Mouse (Mus musculus) forebrain, embryonic 15.5 days (tissue): ENCODE measurements around the gene Sdc4. TPM values are rescaled to one million over a fixed set of nuclear protein-coding genes. Genes with fewer than 3 reads are reported as not detected.
A peak's percentile ranks its signal among the peaks of the same experiment; 100 is the strongest.

Source experiments
- ATAC-seq: fragments of 200-750 bp; cut with Nextera tagmentation; replicated peaks from 2 replicates; pipeline ENCODE4 v1.8.0; 2017; ENCODE audit warnings: mild to moderate bottlenecking, moderate TSS enrichment, moderate library complexity
- H3K27ac ChIP-seq: fragments of 300-500 bp; sonication (generic); replicated peaks from 2 replicates; pipeline ENCODE4 v1.5.1; 2015; ENCODE audit warnings: mild to moderate bottlenecking, inconsistent platforms
- H3K27me3 ChIP-seq: fragments of 300-500 bp; sonication (generic); 2 replicates; pipeline ENCODE4 v1.6.1; 2015; ENCODE audit warnings: inconsistent platforms
- H3K36me3 ChIP-seq: fragments of 300-500 bp; sonication (generic); 2 replicates; pipeline ENCODE4 v1.6.1; 2015; ENCODE audit warnings: mild to moderate bottlenecking, inconsistent platforms
- H3K4me1 ChIP-seq: fragments of 300-500 bp; sonication (generic); 2 replicates; pipeline ENCODE4 v1.6.1; 2015; ENCODE audit warnings: inconsistent platforms
- H3K4me2 ChIP-seq: fragments of 300-500 bp; sonication (generic); replicated peaks from 2 replicates; pipeline ENCODE4 v1.6.1; 2015; ENCODE audit warnings: mild to moderate bottlenecking, inconsistent platforms
- H3K4me3 ChIP-seq: fragments of 300-500 bp; sonication (generic); 2 replicates; pipeline ENCODE4 v1.5.1; 2015; ENCODE audit warnings: mild to moderate bottlenecking, inconsistent platforms
- H3K9ac ChIP-seq: fragments of 300-500 bp; sonication (generic); replicated peaks from 2 replicates; pipeline ENCODE4 v1.6.1; 2015; ENCODE audit warnings: mild to moderate bottlenecking, inconsistent platforms
- H3K9me3 ChIP-seq: fragments of 300-500 bp; sonication (generic); 2 replicates; pipeline ENCODE4 v1.6.1; 2016; ENCODE audit warnings: inconsistent platforms
- WGBS: fragments of 180-500 bp; shearing (Covaris S2); methylation state at CpG from one replicate; pipeline ENCODE4 v1.1.7; 2015; ENCODE audit warnings: mixed read lengths; 5-methylcytosine and 5-hydroxymethylcytosine counted together
- polyA plus RNA-seq: library from polyadenylated mRNA; unstranded; fragments of >200 nt; fragmentation: Nextera tagmentation; extraction: Ambion mirVana; gene quantifications from 2 replicates; pipeline ENCODE4 v1.2.1, GENCODE M21; 2015

The Sdc4 gene
- polyA plus RNA-seq, 1 experiment from 2014 or later = 6.1 TPM

DNA sequence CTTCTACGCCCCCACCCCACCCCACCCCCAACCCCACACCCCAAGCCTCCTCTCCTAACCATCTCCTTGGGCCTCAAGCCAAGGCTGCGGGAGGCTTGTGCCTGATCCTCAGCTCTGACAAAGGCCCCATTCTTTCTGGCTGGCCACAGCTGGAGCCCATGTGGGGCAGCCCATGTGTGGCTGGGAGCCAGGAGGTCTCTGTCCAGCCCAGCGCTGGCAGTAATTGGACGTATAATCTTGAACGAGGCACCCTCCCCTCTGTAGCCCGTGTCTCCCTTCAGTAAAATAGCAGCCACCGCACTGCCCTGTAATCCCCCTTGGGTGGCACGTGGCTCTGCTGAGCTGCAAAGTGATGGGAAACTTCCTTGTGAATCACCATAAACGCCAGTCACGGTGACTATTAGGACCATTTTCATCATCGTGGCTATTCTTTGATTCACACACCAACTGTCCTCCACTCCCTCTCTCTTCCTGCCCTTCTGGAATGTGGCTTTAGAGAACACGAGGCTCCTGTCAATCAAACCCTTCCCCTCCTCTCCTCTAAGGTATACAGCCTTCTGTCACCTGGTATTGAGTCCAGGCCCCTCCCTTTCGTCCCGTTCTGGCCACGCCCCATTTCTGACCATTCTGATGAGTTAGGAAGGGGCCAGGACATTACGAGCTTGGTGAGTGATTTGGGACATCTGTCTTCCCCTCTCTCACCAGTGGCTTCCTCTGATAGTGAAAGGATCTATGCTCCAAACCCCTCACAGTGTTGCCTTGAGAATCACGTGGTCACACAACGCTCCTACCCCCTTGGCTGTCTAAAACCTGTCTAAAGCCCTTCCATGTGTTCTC lies 57.5 kb downstream of the Sdc4 start:
- no peaks in the 10 kb centered on the region for H3K9me3 ChIP-seq
- no peak overlapping the region for H3K4me3 ChIP-seq
- H3K4me1 ChIP-seq = peaks cover 19% of the 10 kb centered on the region
- peak; percentile 63; the same call in 1 of the 2 replicates for ATAC-seq
- H3K27me3 ChIP-seq = no peaks in the 10 kb centered on the region; the same call in 1 of the 2 replicates
- peak overlapping the region; percentile 6; the same call in 1 of the 2 replicates for H3K4me2 ChIP-seq
- no peak overlapping the region for H3K27ac ChIP-seq
- WGBS = 8% methylated on average over 18 of the region's 18 CpGs
- H3K9ac ChIP-seq = no peak overlapping the region
- H3K36me3 ChIP-seq = no peaks in the 10 kb centered on the region

DNA sequence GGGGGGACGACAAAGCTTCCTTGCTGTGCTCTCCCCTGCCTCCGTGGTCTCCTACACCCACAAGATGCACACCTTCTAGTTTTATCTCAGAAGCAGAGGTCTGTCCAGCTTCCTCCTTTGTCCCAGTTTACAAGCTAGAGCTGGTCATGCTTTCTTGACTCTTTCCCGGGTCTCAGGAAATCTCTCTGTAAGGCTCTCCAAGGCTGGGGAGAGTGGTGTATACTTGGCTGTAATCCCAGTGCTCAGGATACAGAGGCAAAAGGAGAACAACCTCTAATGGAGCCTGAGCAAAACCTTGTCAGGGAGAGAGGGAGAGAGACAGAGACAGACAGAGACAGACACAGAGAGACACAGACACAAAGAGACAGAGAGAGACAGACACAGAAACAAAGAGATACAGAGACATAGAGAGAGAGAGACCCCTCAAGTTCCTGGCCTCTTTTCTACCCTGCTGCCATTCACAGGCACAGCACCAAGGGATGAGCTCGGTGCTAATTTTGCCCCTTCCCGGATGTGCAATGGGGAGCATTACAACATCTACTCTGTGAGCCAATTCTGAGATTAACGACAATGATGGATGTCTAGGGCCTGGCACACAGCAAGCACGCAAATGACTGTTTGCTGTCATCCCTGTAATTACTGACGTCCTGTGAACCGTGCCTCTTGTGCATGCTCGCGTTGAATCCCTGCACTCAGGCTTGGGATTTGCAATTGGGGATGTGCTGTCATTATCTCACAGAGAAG lies 59.9 kb downstream of the Sdc4 start:
- no peaks in the 10 kb centered on the region for H3K36me3 ChIP-seq
- H3K9ac ChIP-seq = no peak overlapping the region
- no peaks in the 10 kb centered on the region for H3K9me3 ChIP-seq
- no peak overlapping the region for H3K27ac ChIP-seq
- 45% methylated on average over 11 of the region's 11 CpGs for WGBS
- H3K4me1 ChIP-seq = peaks cover 13% of the 10 kb centered on the region
- H3K27me3 ChIP-seq = no peaks in the 10 kb centered on the region; the same call in 1 of the 2 replicates
- no peak overlapping the region for H3K4me3 ChIP-seq
- no peak for ATAC-seq
- no peak overlapping the region for H3K4me2 ChIP-seq

DNA sequence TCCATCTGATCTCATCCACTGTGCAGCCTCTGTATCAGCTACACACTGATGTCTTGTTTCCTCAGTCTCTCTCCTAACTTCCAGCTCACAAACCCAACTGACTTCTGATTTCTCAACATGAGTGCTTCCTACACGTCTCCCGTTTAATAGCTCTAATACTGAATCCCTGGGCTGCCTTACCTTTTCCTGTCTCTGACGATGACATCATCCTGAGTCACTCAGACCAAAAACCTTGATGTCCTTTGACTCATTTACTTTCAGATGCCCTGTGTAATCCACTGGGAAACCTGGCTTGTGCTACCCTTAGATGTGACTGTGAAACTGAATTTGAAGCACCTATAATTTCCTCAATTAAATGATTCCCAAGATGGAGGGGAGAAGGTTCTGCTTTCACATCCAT lies 60.7 kb downstream of the Sdc4 start:
- peaks cover 10% of the 10 kb centered on the region for H3K4me1 ChIP-seq
- no peak overlapping the region for H3K4me3 ChIP-seq
- H3K27me3 ChIP-seq = no peaks in the 10 kb centered on the region
- ATAC-seq = no peak
- H3K9me3 ChIP-seq = no peaks in the 10 kb centered on the region
- H3K4me2 ChIP-seq = no peak overlapping the region
- 87% methylated on average over 3 of the region's 3 CpGs for WGBS
- H3K36me3 ChIP-seq = no peaks in the 10 kb centered on the region
- no peak overlapping the region for H3K9ac ChIP-seq
- H3K27ac ChIP-seq = no peak overlapping the region

- WGBS = 80% methylated on average over 8 of the region's 8 CpGs
- H3K27ac ChIP-seq = no peak overlapping the region
- H3K4me3 ChIP-seq = no peak overlapping the region
- no peak overlapping the region for H3K9ac ChIP-seq
- ATAC-seq = no peak
- H3K4me1 ChIP-seq = peaks cover 10% of the 10 kb centered on the region
- no peaks in the 10 kb centered on the region for H3K9me3 ChIP-seq
- H3K27me3 ChIP-seq = no peaks in the 10 kb centered on the region
- H3K36me3 ChIP-seq = no peaks in the 10 kb centered on the region
- no peak overlapping the region for H3K4me2 ChIP-seq
Observed at GRCm38 (mm10) chr2:164381726-164382125, 62.0 kb downstream of the Sdc4 start.

DNA sequence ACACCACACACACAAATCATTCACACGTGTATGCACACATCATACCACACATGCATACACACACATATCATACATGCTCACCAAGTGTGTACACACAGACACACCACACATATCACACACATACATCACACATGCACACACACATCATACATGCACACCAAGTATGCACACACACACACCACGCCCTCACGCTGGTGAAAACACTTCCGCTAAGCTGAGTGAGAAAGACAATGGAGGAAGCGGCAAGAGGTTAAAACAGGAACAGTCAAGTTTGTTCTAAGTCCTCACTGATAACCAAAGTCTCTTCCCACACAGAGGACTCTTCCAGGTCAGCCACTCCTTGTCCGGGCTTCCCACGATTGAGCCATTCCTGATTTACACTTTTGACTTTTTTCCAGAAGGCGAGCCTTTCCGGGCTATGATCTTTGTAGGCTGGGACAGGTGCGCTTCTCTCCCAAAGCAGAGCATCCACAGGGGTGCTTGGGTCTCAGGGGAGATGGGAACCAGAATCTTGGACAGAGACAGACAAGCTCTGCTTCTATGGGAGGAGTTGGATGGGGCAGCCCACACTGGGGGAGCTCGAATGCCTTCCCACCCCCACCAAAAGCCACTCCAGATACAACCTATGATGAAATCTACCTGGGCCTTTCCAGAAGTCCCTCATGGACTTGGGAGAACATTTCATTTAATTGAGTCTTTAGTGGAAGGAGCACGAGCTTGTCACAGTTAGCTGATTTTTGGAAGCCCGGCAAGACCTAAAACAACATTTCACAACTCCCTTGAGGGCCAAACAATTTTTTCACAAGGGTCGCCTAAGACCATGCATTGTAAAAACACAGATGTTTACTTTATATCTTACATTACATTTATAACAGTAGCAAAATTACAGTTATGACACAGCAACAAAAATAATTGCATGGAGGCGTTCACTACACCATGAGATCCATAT lies 65.9 kb downstream of the Sdc4 start:
- WGBS = 92% methylated on average over 15 of the region's 15 CpGs
- H3K36me3 ChIP-seq = no peaks in the 10 kb centered on the region
- H3K9ac ChIP-seq = no peak overlapping the region
- H3K4me2 ChIP-seq = no peak overlapping the region
- no peak overlapping the region for H3K27ac ChIP-seq
- no peaks in the 10 kb centered on the region for H3K4me1 ChIP-seq
- ATAC-seq = no peak
- H3K4me3 ChIP-seq = no peak overlapping the region
- no peaks in the 10 kb centered on the region for H3K9me3 ChIP-seq
- H3K27me3 ChIP-seq = no peaks in the 10 kb centered on the region

Other genes with a start within 250 kb of the Sdc4 start
- not detected in 2 replicates for gene Wfdc15a, start 243.8 kb downstream of the Sdc4 start, polyA plus RNA-seq
- gene Wfdc15b, start 222.2 kb downstream of the Sdc4 start, polyA plus RNA-seq = not detected in 2 replicates
- not detected in 2 replicates for gene Svs2, start 205.4 kb downstream of the Sdc4 start, polyA plus RNA-seq
- gene Svs3b, start 187.2 kb downstream of the Sdc4 start, polyA plus RNA-seq = not detected in 2 replicates
- gene Svs4, start 165.4 kb downstream of the Sdc4 start, polyA plus RNA-seq = not detected in 2 replicates
- gene Svs3a, start 154.6 kb downstream of the Sdc4 start, polyA plus RNA-seq = not detected in 2 replicates
- not detected in 2 replicates for gene Svs6, start 127.1 kb downstream of the Sdc4 start, polyA plus RNA-seq
- not detected in 2 replicates for gene Svs5, start 111.1 kb downstream of the Sdc4 start, polyA plus RNA-seq
- 0.29 TPM in 1 of 2 replicates, not detected in the other for gene Slpi, start 54.8 kb downstream of the Sdc4 start, polyA plus RNA-seq
- 0.05 TPM in 1 of 2 replicates, not detected in the other for gene Rbpjl, start 40.7 kb downstream of the Sdc4 start, polyA plus RNA-seq
- gene Matn4, start 38.7 kb downstream of the Sdc4 start, polyA plus RNA-seq = 0.94 and 1.1 TPM in 2 replicates
- gene Sys1, start 13.1 kb upstream of the Sdc4 start, polyA plus RNA-seq = 76.6 and 82.2 TPM in 2 replicates
- gene Gm20458, start 17.1 kb upstream of the Sdc4 start, polyA plus RNA-seq = 6.0 and 6.9 TPM in 2 replicates
- gene Trp53tg5, start 29.8 kb upstream of the Sdc4 start, polyA plus RNA-seq = not detected in 2 replicates
- gene Dbndd2, start 42.2 kb upstream of the Sdc4 start, polyA plus RNA-seq = 8.1 and 9.1 TPM in 2 replicates
- 55.5 and 60.0 TPM in 2 replicates for gene Pigt, start 53.6 kb upstream of the Sdc4 start, polyA plus RNA-seq
- gene Wfdc2, start 118.5 kb upstream of the Sdc4 start, polyA plus RNA-seq = 4.3 and 4.5 TPM in 2 replicates
- gene Spint3, start 129.6 kb upstream of the Sdc4 start, polyA plus RNA-seq = not detected in 2 replicates
- gene Wfdc6a, start 141.6 kb upstream of the Sdc4 start, polyA plus RNA-seq = not detected in 2 replicates
- not detected in 2 replicates for gene Eppin, start 149.7 kb upstream of the Sdc4 start, polyA plus RNA-seq
- gene Wfdc6b, start 169.6 kb upstream of the Sdc4 start, polyA plus RNA-seq = not detected in 2 replicates
- not detected in 2 replicates for gene Wfdc8, start 169.7 kb upstream of the Sdc4 start, polyA plus RNA-seq
- not detected in 2 replicates for gene Wfdc16, start 194.9 kb upstream of the Sdc4 start, polyA plus RNA-seq
- not detected in 2 replicates for gene Wfdc10, start 212.2 kb upstream of the Sdc4 start, polyA plus RNA-seq
- gene Wfdc9, start 212.7 kb upstream of the Sdc4 start, polyA plus RNA-seq = not detected in 2 replicates
- gene Wfdc11, start 230.2 kb upstream of the Sdc4 start, polyA plus RNA-seq = not detected in 2 replicates
- gene Wfdc13, start 241.2 kb upstream of the Sdc4 start, polyA plus RNA-seq = not detected in 2 replicates